Mouse (Mus musculus): ENCODE data around the gene Apbb1. TPM values are rescaled to one million over a fixed set of nuclear protein-coding genes. Genes with fewer than 3 reads are reported as not detected.
A peak's percentile ranks its signal among the peaks of the same experiment; 100 is the strongest.

The Apbb1 gene
- total and polyA plus RNA-seq, 2 experiments from 2014 or later, result 306 to 570 TPM

DNA sequence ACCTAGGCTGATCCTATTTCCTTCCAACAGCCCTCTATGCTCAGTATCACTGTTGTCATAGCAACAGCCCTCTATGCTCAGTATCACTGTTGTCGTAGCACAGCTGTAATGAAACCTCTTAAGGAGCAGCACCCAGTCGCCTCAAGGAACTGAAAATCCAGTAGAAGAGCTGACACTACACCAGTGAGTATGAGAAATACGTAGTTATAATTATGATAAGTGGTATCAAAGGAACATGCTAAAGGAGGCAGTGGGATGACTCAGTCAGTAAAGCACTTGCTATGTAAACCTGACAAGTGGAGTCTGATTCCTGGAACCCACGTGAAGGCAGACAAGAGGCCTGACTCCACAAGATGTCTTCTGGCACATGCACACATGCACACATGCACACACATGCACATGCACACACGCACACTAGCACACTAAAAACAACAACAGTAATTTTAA is 67.6 kb downstream of the Apbb1 start:
- Histone ChIP-seq H3K27ac (0 out of 2 replicates have a peak overlapping the region, but pooled peaks have one; percentile 1), H3K9me3 (ENCODE audit: low read length) (no peaks in the 10 kb centered on the region), H3K4me3 (ENCODE audit: low read length) (no peak overlapping the region), H3K9ac (replicated peaks; ENCODE audit: low read length) (no peak overlapping the region), H3K4me1 (ENCODE audit: insufficient read depth, low read length) (no peaks in the 10 kb centered on the region), H3K27me3 (ENCODE audit: insufficient read depth, low read length) (no peaks in the 10 kb centered on the region), H3K36me3 (ENCODE audit: insufficient read depth, low read length) (no peaks in the 10 kb centered on the region), H3K4me2 (ENCODE audit: low read depth, low read length) (no peak overlapping the region)
- DNase-seq (ENCODE audit: low spot score), result peak; percentile 62
- WGBS, result 52% methylated on average over 5 of the region's 5 CpGs
- peak; percentile 83 for ATAC-seq
- TF ChIP-seq CTCF (IDR thresholded peaks at IDR 0.05; ENCODE audit: low read depth), result no peak

DNA sequence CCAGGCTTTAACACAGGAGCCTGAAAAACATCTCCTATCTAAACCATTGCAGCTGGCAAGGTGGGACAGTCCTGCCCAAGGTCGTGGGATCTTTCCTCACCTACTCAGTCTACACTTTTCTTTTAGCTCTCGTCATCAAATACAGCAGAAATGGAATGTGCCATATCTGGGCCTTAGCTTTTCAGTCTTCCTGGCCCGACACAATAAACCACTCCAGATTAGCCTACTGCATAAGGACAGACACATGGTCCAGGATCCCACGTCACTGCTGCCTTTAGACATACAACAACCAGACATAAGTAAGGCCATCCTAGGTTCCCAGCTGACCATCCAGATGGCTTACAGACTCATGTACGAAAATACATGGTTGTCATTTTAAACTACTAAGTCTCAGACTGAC is 71.3 kb downstream of the Apbb1 start:
- Histone ChIP-seq H3K9ac (replicated peaks; ENCODE audit: low read length) (no peak overlapping the region), H3K4me3 (ENCODE audit: low read length) (no peak overlapping the region), H3K27ac (no peak overlapping the region), H3K9me3 (ENCODE audit: low read length) (no peaks in the 10 kb centered on the region), H3K4me2 (ENCODE audit: low read depth, low read length) (no peak overlapping the region), H3K27me3 (ENCODE audit: insufficient read depth, low read length) (no peaks in the 10 kb centered on the region), H3K4me1 (ENCODE audit: insufficient read depth, low read length) (no peaks in the 10 kb centered on the region), H3K36me3 (ENCODE audit: insufficient read depth, low read length) (no peaks in the 10 kb centered on the region)
- DNase-seq (ENCODE audit: low spot score) (no peak), ATAC-seq (no peak)
- WGBS, result 91% methylated on average over 5 of the region's 5 CpGs
- no peak for TF ChIP-seq CTCF (IDR thresholded peaks at IDR 0.05; ENCODE audit: low read depth)

Other genes starting within 250 kb of the Apbb1 start
- gene Olfr690, start 247.5 kb downstream of the Apbb1 start, total RNA-seq (2014; rRNA removed), result 0.14 and 0.99 TPM in 2 replicates
- gene Olfr690, start 247.5 kb downstream of the Apbb1 start, polyA plus RNA-seq (2015; fragmentation: Nextera tagmentation; extraction: Ambion mirVana), result not detected in 2 replicates
- gene Olfr691, start 239.4 kb downstream of the Apbb1 start, total RNA-seq (2014; rRNA removed), result 0.52 and 0.75 TPM in 2 replicates
- 0.13 and 0.15 TPM in 2 replicates for gene Olfr691, start 239.4 kb downstream of the Apbb1 start, polyA plus RNA-seq (2015; fragmentation: Nextera tagmentation; extraction: Ambion mirVana)
- not detected in 2 replicates for gene Olfr692, start 213.4 kb downstream of the Apbb1 start, total RNA-seq (2014; rRNA removed)
- not detected in 2 replicates for gene Olfr692, start 213.4 kb downstream of the Apbb1 start, polyA plus RNA-seq (2015; fragmentation: Nextera tagmentation; extraction: Ambion mirVana)
- not detected in 2 replicates for gene Gm5901, start 206.6 kb downstream of the Apbb1 start, total RNA-seq (2014; rRNA removed)
- gene Gm5901, start 206.6 kb downstream of the Apbb1 start, polyA plus RNA-seq (2015; fragmentation: Nextera tagmentation; extraction: Ambion mirVana), result 0.44 TPM in 1 of 2 replicates, not detected in the other
- 48.0 and 48.8 TPM in 2 replicates for gene Fam160a2, start 181.6 kb downstream of the Apbb1 start, total RNA-seq (2014; rRNA removed)
- gene Fam160a2, start 181.6 kb downstream of the Apbb1 start, polyA plus RNA-seq (2015; fragmentation: Nextera tagmentation; extraction: Ambion mirVana), result 30.7 and 33.4 TPM in 2 replicates
- gene Cnga4, start 177.1 kb downstream of the Apbb1 start, total RNA-seq (2014; rRNA removed), result 0.21 TPM in 1 of 2 replicates, not detected in the other
- 0.08 and 0.14 TPM in 2 replicates for gene Cnga4, start 177.1 kb downstream of the Apbb1 start, polyA plus RNA-seq (2015; fragmentation: Nextera tagmentation; extraction: Ambion mirVana)
- 10.7 and 14.2 TPM in 2 replicates for gene Cckbr, start 155.9 kb downstream of the Apbb1 start, total RNA-seq (2014; rRNA removed)
- gene Cckbr, start 155.9 kb downstream of the Apbb1 start, polyA plus RNA-seq (2015; fragmentation: Nextera tagmentation; extraction: Ambion mirVana), result 5.3 TPM in 2 replicates
- gene Cavin3, start 99.4 kb downstream of the Apbb1 start, total RNA-seq (2014; rRNA removed), result 32.8 and 49.5 TPM in 2 replicates
- 47.3 and 52.7 TPM in 2 replicates for gene Cavin3, start 99.4 kb downstream of the Apbb1 start, polyA plus RNA-seq (2015; fragmentation: Nextera tagmentation; extraction: Ambion mirVana)
- 177 and 178 TPM in 2 replicates for gene Smpd1, start 27.3 kb downstream of the Apbb1 start, total RNA-seq (2014; rRNA removed)
- gene Smpd1, start 27.3 kb downstream of the Apbb1 start, polyA plus RNA-seq (2015; fragmentation: Nextera tagmentation; extraction: Ambion mirVana), result 103 and 108 TPM in 2 replicates
- 0.36 TPM in 1 of 2 replicates, not detected in the other for gene Hpx, start 18.5 kb upstream of the Apbb1 start, total RNA-seq (2014; rRNA removed)
- 0.11 TPM in 1 of 2 replicates, not detected in the other for gene Hpx, start 18.5 kb upstream of the Apbb1 start, polyA plus RNA-seq (2015; fragmentation: Nextera tagmentation; extraction: Ambion mirVana)
- gene Trim3, start 51.9 kb upstream of the Apbb1 start, total RNA-seq (2014; rRNA removed), result 169 and 174 TPM in 2 replicates
- 97.9 and 106 TPM in 2 replicates for gene Trim3, start 51.9 kb upstream of the Apbb1 start, polyA plus RNA-seq (2015; fragmentation: Nextera tagmentation; extraction: Ambion mirVana)
- gene Timm10b, start 58.4 kb upstream of the Apbb1 start, total RNA-seq (2014; rRNA removed), result 49.6 and 63.9 TPM in 2 replicates
- gene Timm10b, start 58.4 kb upstream of the Apbb1 start, polyA plus RNA-seq (2015; fragmentation: Nextera tagmentation; extraction: Ambion mirVana), result 179 and 181 TPM in 2 replicates
- 67.5 and 103 TPM in 2 replicates for gene Arfip2, start 58.8 kb upstream of the Apbb1 start, total RNA-seq (2014; rRNA removed)
- 82.5 and 82.8 TPM in 2 replicates for gene Arfip2, start 58.8 kb upstream of the Apbb1 start, polyA plus RNA-seq (2015; fragmentation: Nextera tagmentation; extraction: Ambion mirVana)
- 16.1 and 51.9 TPM in 2 replicates for gene Gm45799, start 58.9 kb upstream of the Apbb1 start, total RNA-seq (2014; rRNA removed)
- 25.1 and 33.3 TPM in 2 replicates for gene Gm45799, start 58.9 kb upstream of the Apbb1 start, polyA plus RNA-seq (2015; fragmentation: Nextera tagmentation; extraction: Ambion mirVana)
- 2.9 and 5.4 TPM in 2 replicates for gene Dnhd1, start 69.2 kb upstream of the Apbb1 start, total RNA-seq (2014; rRNA removed)
- 0.67 and 1.0 TPM in 2 replicates for gene Dnhd1, start 69.2 kb upstream of the Apbb1 start, polyA plus RNA-seq (2015; fragmentation: Nextera tagmentation; extraction: Ambion mirVana)
- 128 and 134 TPM in 2 replicates for gene Ilk, start 154.9 kb upstream of the Apbb1 start, total RNA-seq (2014; rRNA removed)
- gene Ilk, start 154.9 kb upstream of the Apbb1 start, polyA plus RNA-seq (2015; fragmentation: Nextera tagmentation; extraction: Ambion mirVana), result 159 and 165 TPM in 2 replicates
- gene Rrp8, start 155.7 kb upstream of the Apbb1 start, total RNA-seq (2014; rRNA removed), result 14.5 TPM in 2 replicates
- gene Rrp8, start 155.7 kb upstream of the Apbb1 start, polyA plus RNA-seq (2015; fragmentation: Nextera tagmentation; extraction: Ambion mirVana), result 18.9 and 20.8 TPM in 2 replicates
- gene Taf10, start 162.7 kb upstream of the Apbb1 start, total RNA-seq (2014; rRNA removed), result 83.8 and 111 TPM in 2 replicates
- gene Taf10, start 162.7 kb upstream of the Apbb1 start, polyA plus RNA-seq (2015; fragmentation: Nextera tagmentation; extraction: Ambion mirVana), result 120 and 124 TPM in 2 replicates
- gene Tpp1, start 170.6 kb upstream of the Apbb1 start, total RNA-seq (2014; rRNA removed), result 64.6 and 74.7 TPM in 2 replicates
- gene Tpp1, start 170.6 kb upstream of the Apbb1 start, polyA plus RNA-seq (2015; fragmentation: Nextera tagmentation; extraction: Ambion mirVana), result 47.1 and 53.7 TPM in 2 replicates
- 96.9 and 109 TPM in 2 replicates for gene Dchs1, start 206.0 kb upstream of the Apbb1 start, total RNA-seq (2014; rRNA removed)
- 6.0 and 6.6 TPM in 2 replicates for gene Dchs1, start 206.0 kb upstream of the Apbb1 start, polyA plus RNA-seq (2015; fragmentation: Nextera tagmentation; extraction: Ambion mirVana)
- 6.6 and 20.1 TPM in 2 replicates for gene Mrpl17, start 229.4 kb upstream of the Apbb1 start, total RNA-seq (2014; rRNA removed)
- gene Mrpl17, start 229.4 kb upstream of the Apbb1 start, polyA plus RNA-seq (2015; fragmentation: Nextera tagmentation; extraction: Ambion mirVana), result 225 and 226 TPM in 2 replicates

All from hindbrain, postnatal 0 days (tissue).